Mouse (Mus musculus) midbrain, embryonic 11.5 days (tissue): Measurements from ENCODE around the gene Tsc22d3. TPM values are rescaled to one million over a fixed set of nuclear protein-coding genes. Genes with fewer than 3 reads are reported as not detected.

Source experiments
- ATAC-seq: fragments of 200-750 bp; cut with Nextera tagmentation; 2 replicates; pipeline ENCODE4 v1.8.0; 2017; ENCODE audit warnings: moderate TSS enrichment, moderate library complexity; ENCODE audit not compliant: low FRiP score
- DNase-seq: peaks from one replicate; pipeline ENCODE4 v3.0.0; 2015; ENCODE audit warnings: low spot score; ENCODE audit errors: missing footprints
- H3K27ac ChIP-seq: fragments of 300-500 bp; sonication (generic); 2 replicates; pipeline ENCODE4 v1.5.1; 2014; ENCODE audit warnings: low read depth, low read length
- H3K27me3 ChIP-seq: fragments of 300-500 bp; sonication (generic); 2 replicates; pipeline ENCODE4 v1.6.1; 2014; ENCODE audit warnings: mild to moderate bottlenecking, low read length, moderate library complexity, mixed read lengths; ENCODE audit not compliant: control insufficient read depth, insufficient read depth
- H3K36me3 ChIP-seq: fragments of 300-500 bp; sonication (generic); 2 replicates; pipeline ENCODE4 v1.6.1; 2014; ENCODE audit warnings: mild to moderate bottlenecking, low read length, moderate library complexity, mixed read lengths; ENCODE audit not compliant: control insufficient read depth, insufficient read depth
- H3K4me1 ChIP-seq: fragments of 300-500 bp; sonication (generic); 2 replicates; pipeline ENCODE4 v1.6.1; 2014; ENCODE audit warnings: low read length; ENCODE audit not compliant: control insufficient read depth, insufficient read depth
- H3K4me2 ChIP-seq: fragments of 300-500 bp; sonication (generic); 2 replicates; pipeline ENCODE4 v1.6.1; 2014; ENCODE audit warnings: mild to moderate bottlenecking, moderate library complexity
- H3K4me3 ChIP-seq: fragments of 300-500 bp; sonication (generic); 2 replicates; pipeline ENCODE4 v1.5.1; 2014; ENCODE audit warnings: low read depth, low read length
- H3K9ac ChIP-seq: fragments of 300-500 bp; sonication (generic); 2 replicates; pipeline ENCODE4 v1.6.1; 2014; ENCODE audit warnings: low read length
- H3K9me3 ChIP-seq: fragments of 300-500 bp; sonication (generic); 2 replicates; pipeline ENCODE4 v1.6.1; 2016; ENCODE audit warnings: low read length; ENCODE audit not compliant: control insufficient read depth
- WGBS: fragments of 180-500 bp; shearing (Covaris S2); extraction: QIAGEN DNeasy Blood & Tissue Kit; methylation state at CpG from one replicate; pipeline ENCODE4 v1.1.7; 2014; 5-methylcytosine and 5-hydroxymethylcytosine counted together
- polyA plus RNA-seq: library from polyadenylated mRNA; unstranded; fragments of >200 nt; fragmentation: Nextera tagmentation; extraction: Ambion mirVana; gene quantifications from 2 replicates; pipeline ENCODE4 v1.2.1, GENCODE M21; 2014

Tsc22d3 gene
- 165 and 166 TPM in 2 replicates for polyA plus RNA-seq

GRCm38 (mm10) chrX:140600410-140601109 is at the start of gene Tsc22d3:
TSS of gene Tsc22d3 (minus strand) at chrX:140600659.
- H3K4me2 ChIP-seq, result peak within 1 kb of the TSS; percentile 54
- peaks cover 37% of the 10 kb centered on the region for H3K27me3 ChIP-seq
- no peaks in the 10 kb centered on the region for H3K4me1 ChIP-seq
- H3K36me3 ChIP-seq, result no peaks in the 10 kb centered on the region
- DNase-seq, result peak; percentile 87
- no peak within 1 kb of the TSS for H3K27ac ChIP-seq
- peak within 1 kb of the TSS; percentile 45 for H3K4me3 ChIP-seq
- H3K9me3 ChIP-seq, result no peaks in the 10 kb centered on the region
- ATAC-seq, result peak; percentile 38; the same call in 1 of the 2 replicates
- H3K9ac ChIP-seq, result no peak within 1 kb of the TSS
- 26% methylated on average over 28 of the region's 28 CpGs for WGBS

- no peaks in the 10 kb centered on the region for H3K36me3 ChIP-seq
- ATAC-seq, result no peak
- 62% methylated on average over 2 of the region's 2 CpGs for WGBS
- no peaks in the 10 kb centered on the region for H3K4me1 ChIP-seq
- H3K27ac ChIP-seq, result no peak overlapping the region
- DNase-seq, result no peak
- H3K4me2 ChIP-seq, result no peak overlapping the region
- H3K9ac ChIP-seq, result no peak overlapping the region
- H3K27me3 ChIP-seq, result peaks cover 9% of the 10 kb centered on the region
- H3K9me3 ChIP-seq, result no peaks in the 10 kb centered on the region
- H3K4me3 ChIP-seq, result no peak overlapping the region
These were observed 39.1 kb upstream of the Tsc22d3 start for GRCm38 (mm10) chrX:140639592-140639991.

- Histone ChIP-seq H3K36me3 (no peaks in the 10 kb centered on the region), H3K4me3 (no peak overlapping the region), H3K9me3 (no peaks in the 10 kb centered on the region), H3K4me1 (no peaks in the 10 kb centered on the region), H3K4me2 (no peak overlapping the region), H3K9ac (no peak overlapping the region), H3K27me3 (peaks cover 7% of the 10 kb centered on the region), H3K27ac (no peak overlapping the region)
- no peak for ATAC-seq
- DNase-seq, result no peak
- WGBS, result 71% methylated on average over 5 of the region's 5 CpGs
These were observed 37.6 kb upstream of the Tsc22d3 start for GRCm38 (mm10) chrX:140638028-140638427.

GRCm38 (mm10) chrX:140624875-140625594 is 24.6 kb upstream of the Tsc22d3 start:
- no peak for DNase-seq
- Histone ChIP-seq H3K4me3 (no peak overlapping the region), H3K36me3 (no peaks in the 10 kb centered on the region), H3K9me3 (no peaks in the 10 kb centered on the region), H3K27me3 (no peaks in the 10 kb centered on the region; the same call in 1 of the 2 replicates), H3K4me2 (no peak overlapping the region), H3K4me1 (no peaks in the 10 kb centered on the region), H3K9ac (no peak overlapping the region), H3K27ac (no peak overlapping the region)
- WGBS, result 68% methylated on average over 12 of the region's 12 CpGs
- no peak for ATAC-seq

GRCm38 (mm10) chrX:140609938-140610337 is 9.5 kb upstream of the Tsc22d3 start:
- 92% methylated on average over 4 of the region's 4 CpGs for WGBS
- no peak for DNase-seq
- Histone ChIP-seq H3K27me3 (peaks cover 18% of the 10 kb centered on the region), H3K36me3 (no peaks in the 10 kb centered on the region), H3K4me3 (no peak overlapping the region), H3K9ac (no peak overlapping the region), H3K9me3 (no peaks in the 10 kb centered on the region), H3K27ac (no peak overlapping the region), H3K4me1 (no peaks in the 10 kb centered on the region), H3K4me2 (no peak overlapping the region)
- no peak for ATAC-seq

- no peak overlapping the region for H3K27ac ChIP-seq
- no peak overlapping the region for H3K4me2 ChIP-seq
- H3K36me3 ChIP-seq, result no peaks in the 10 kb centered on the region
- ATAC-seq, result no peak
- no peaks in the 10 kb centered on the region for H3K9me3 ChIP-seq
- H3K9ac ChIP-seq, result no peak overlapping the region
- no peak for DNase-seq
- peaks cover 31% of the 10 kb centered on the region for H3K27me3 ChIP-seq
- H3K4me1 ChIP-seq, result no peaks in the 10 kb centered on the region
- 67% methylated on average over 3 of the region's 3 CpGs for WGBS
- no peak overlapping the region for H3K4me3 ChIP-seq
These were observed 1.4 kb upstream of the Tsc22d3 start for GRCm38 (mm10) chrX:140601884-140602283.

GRCm38 (mm10) chrX:140601311-140601710 is 852 bp upstream of the Tsc22d3 start:
- Histone ChIP-seq H3K4me3 (no peak overlapping the region), H3K4me2 (no peak overlapping the region), H3K27ac (no peak overlapping the region), H3K36me3 (no peaks in the 10 kb centered on the region), H3K9me3 (no peaks in the 10 kb centered on the region), H3K27me3 (peaks cover 35% of the 10 kb centered on the region), H3K9ac (no peak overlapping the region), H3K4me1 (no peaks in the 10 kb centered on the region)
- 69% methylated on average over 4 of the region's 4 CpGs for WGBS
- DNase-seq (no peak), ATAC-seq (no peak)

GRCm38 (mm10) chrX:140599561-140600409 is 674 bp downstream of the Tsc22d3 start:
- no peak overlapping the region for H3K27ac ChIP-seq
- DNase-seq, result peak; percentile 87

More at GRCm38 (mm10) chrX:140599561-140600409, 674 bp downstream of the Tsc22d3 start:
- Histone ChIP-seq H3K4me2 (peak overlapping the region; percentile 54), H3K4me1 (no peaks in the 10 kb centered on the region), H3K36me3 (no peaks in the 10 kb centered on the region), H3K4me3 (peak overlapping the region; percentile 45), H3K9ac (no peak overlapping the region), H3K9me3 (no peaks in the 10 kb centered on the region), H3K27me3 (peaks cover 37% of the 10 kb centered on the region)
- 17% methylated on average over 60 of the region's 78 CpGs for WGBS
- peak; percentile 25 for ATAC-seq
